ENCODE assay signal across 9 mouse cellular contexts in genomic region chr4:123939838-123940237, GRCm38 (mm10). TPM values are rescaled to one million over a fixed set of nuclear protein-coding genes. Genes with fewer than 3 reads are reported as not detected.
DNase-seq lines count a peak whose midpoint lies in the region; ATAC-seq and TF ChIP-seq lines count a peak whose summit lies in the region.
"Had no signal": no experiment of that assay in that cellular context is flagged by ENCODE, and none has a peak within 500 bp of the region (broad histone marks: within the 10 kb centered on the region; RNA-seq: fewer than 3 reads in every experiment).

No protein-coding gene starts in this region.

- no peaks in the 10 kb centered on the region for H3K4me1 ChIP-seq in heart, embryonic 10.5 days
- H3K4me1 ChIP-seq in cortical plate, adult 2 months (ENCODE audit: control insufficient read depth, insufficient read depth, low read length) = no peaks in the 10 kb centered on the region
- H3K4me1 ChIP-seq in neural tube, embryonic 11.5 days (ENCODE audit: control insufficient read depth, insufficient read depth, low read length) = no peaks in the 10 kb centered on the region
- peaks cover 6% of the 10 kb centered on the region; the same call in 1 of the 2 replicates for H3K4me1 ChIP-seq in thymus, adult 2 months (replicated peaks; ENCODE audit: control insufficient read depth, insufficient read depth, low read length)
- H3K4me1 ChIP-seq: embryonic facial prominence, embryonic 12.5 days had no signal

- no peak overlapping the region for H3K4me2 ChIP-seq in neural tube, embryonic 11.5 days (ENCODE audit: low read depth)
- H3K4me2 ChIP-seq: embryonic facial prominence, embryonic 12.5 days had no signal

- 6% methylated on average over 4 of the region's 4 CpGs for WGBS in heart, embryonic 10.5 days
- 8% methylated on average over 4 of the region's 4 CpGs for WGBS in neural tube, embryonic 11.5 days
- WGBS in thymus, adult 2 months = 3% methylated on average over 4 of the region's 4 CpGs

- DNase-seq in heart, postnatal 10 days = peak; percentile 74 to 87
- no peak for DNase-seq in heart, embryonic 10.5 days (ENCODE audit: low spot score)
- peak; percentile 52 for DNase-seq in WW6 (ENCODE audit: low read depth, low spot score)
- peak; percentile 69 to 81 for DNase-seq in heart, postnatal 14 days
- peak; percentile 67 to 80 for DNase-seq in left cerebral cortex, postnatal 10 days (ENCODE audit: extremely low spot score in 1 of 2, low spot score in 2 of 2)
- DNase-seq in neural tube, embryonic 11.5 days (ENCODE audit: low spot score) = peak; percentile 83
- DNase-seq in thymus, adult 2 months = peak; percentile 70

- H3K36me3 ChIP-seq in heart, embryonic 10.5 days = peaks cover 21% of the 10 kb centered on the region
- H3K36me3 ChIP-seq in neural tube, embryonic 11.5 days (ENCODE audit: control insufficient read depth, insufficient read depth, low read length) = no peaks in the 10 kb centered on the region; the same call in 1 of the 2 replicates
- peaks cover 23% of the 10 kb centered on the region for H3K36me3 ChIP-seq in thymus, adult 2 months (ENCODE audit: control insufficient read depth, insufficient read depth, low read length)

- intact Hi-C loops in heart, postnatal 10 days (cut with DNase I) = loop anchor here (2.0 kb wide), 1 partner anchor 735 kb away; no protein-coding TSS in a partner anchor
- intact Hi-C loops in heart, postnatal 14 days (cut with DNase I) = loop anchor here (5.0 kb wide), 1 partner anchor 737 kb away; no protein-coding TSS in a partner anchor
- intact Hi-C loops in left cerebral cortex, postnatal 10 days (cut with DNase I) = loop anchor here (5.0 to 10.0 kb wide), 2 partner anchors 737 to 775 kb away; partner anchors contain the start of gene Sf3a3

- no peak for ATAC-seq in neural tube, embryonic 11.5 days (ENCODE audit: insufficient read depth, low FRiP score, low TSS enrichment)

- TF ChIP-seq CTCF in cortical plate, adult 2 months (IDR thresholded peaks at IDR 0.05; ENCODE audit: extremely low read depth, insufficient read depth, low read length) = peak; percentile 79
- TF ChIP-seq CTCF in thymus, adult 2 months (IDR thresholded peaks at IDR 0.05; ENCODE audit: borderline replicate concordance, control insufficient read depth, extremely low read depth, insufficient read depth, low read length, poor library complexity) = no peak

- no peaks in the 10 kb centered on the region for H3K9me3 ChIP-seq in heart, embryonic 10.5 days
- H3K9me3 ChIP-seq in neural tube, embryonic 11.5 days (ENCODE audit: control insufficient read depth, low read length) = no peaks in the 10 kb centered on the region
- H3K9me3 ChIP-seq: embryonic facial prominence, embryonic 12.5 days had no signal

- no peaks in the 10 kb centered on the region for H3K27me3 ChIP-seq in heart, embryonic 10.5 days (ENCODE audit: insufficient read depth, poor library complexity, severe bottlenecking)
- H3K27me3 ChIP-seq in neural tube, embryonic 11.5 days (ENCODE audit: control insufficient read depth, insufficient read depth, low read length) = no peaks in the 10 kb centered on the region
- no peaks in the 10 kb centered on the region for H3K27me3 ChIP-seq in thymus, adult 2 months (ENCODE audit: control insufficient read depth, insufficient read depth, low read length)
- H3K27me3 ChIP-seq: embryonic facial prominence, embryonic 12.5 days had no signal

- no peak overlapping the region for H3K9ac ChIP-seq in neural tube, embryonic 11.5 days (ENCODE audit: low read length)
- H3K9ac ChIP-seq: embryonic facial prominence, embryonic 12.5 days had no signal

- TF ChIP-seq POLR2A in cortical plate, adult 2 months (IDR thresholded peaks at IDR 0.05; ENCODE audit: extremely low read depth, insufficient read depth, low read length) = no peak
- TF ChIP-seq POLR2A in thymus, adult 2 months (IDR thresholded peaks at IDR 0.05; ENCODE audit: control insufficient read depth, extremely low read depth, insufficient read depth, low read length, poor library complexity) = no peak

- no peak overlapping the region for H3K4me3 ChIP-seq in heart, embryonic 10.5 days
- no peak overlapping the region for H3K4me3 ChIP-seq in cortical plate, adult 2 months (ENCODE audit: insufficient read depth, low read length)
- H3K4me3 ChIP-seq in neural tube, embryonic 11.5 days (ENCODE audit: low read depth, low read length) = no peak overlapping the region
- H3K4me3 ChIP-seq in thymus, adult 2 months (ENCODE audit: control insufficient read depth, insufficient read depth, low read length) = no peak overlapping the region
- H3K4me3 ChIP-seq: embryonic facial prominence, embryonic 12.5 days had no signal

- H3K27ac ChIP-seq in heart, embryonic 10.5 days = no peak overlapping the region
- H3K27ac ChIP-seq in cortical plate, adult 2 months (ENCODE audit: insufficient read depth, low read length) = no peak overlapping the region
- no peak overlapping the region for H3K27ac ChIP-seq in neural tube, embryonic 11.5 days (ENCODE audit: low read depth, low read length)
- H3K27ac ChIP-seq in thymus, adult 2 months (ENCODE audit: control insufficient read depth, insufficient read depth, low read length) = no peak overlapping the region
- H3K27ac ChIP-seq: embryonic facial prominence, embryonic 12.5 days had no signal

RNA-seq across cellular contexts. Expression of gene 4930535I16Rik, which starts 22.0 kb away (rescaled TPM):
- not detected for total RNA-seq in heart, postnatal 10 days (2021)
- not detected in 2 replicates for polyA plus RNA-seq in heart, embryonic 10.5 days (2016; fragmentation: Nextera tagmentation; extraction: Ambion mirVana)
- polyA plus RNA-seq in cortical plate, adult 2 months (2012; rRNA removed) = not detected in 2 replicates
- total RNA-seq in heart, postnatal 14 days (2021) = not detected
- not detected for total RNA-seq in left cerebral cortex, postnatal 10 days (2021)
- not detected in 2 replicates for polyA plus RNA-seq in neural tube, embryonic 11.5 days (2014; fragmentation: Nextera tagmentation; extraction: Ambion mirVana)
- polyA plus RNA-seq in thymus, adult 2 months (2012; rRNA removed) = 0.26 TPM in 1 of 2 replicates, not detected in the other

RNA-seq across cellular contexts. Expression of gene Rragc, which starts 22.6 kb away (rescaled TPM):
- 10 to 100 TPM; 53.3 to 54.2 TPM for total RNA-seq in heart, postnatal 10 days (2021)
- 37.6 and 40.9 TPM in 2 replicates for polyA plus RNA-seq in heart, embryonic 10.5 days (2016; fragmentation: Nextera tagmentation; extraction: Ambion mirVana)
- 72.9 and 73.0 TPM in 2 replicates for polyA plus RNA-seq in cortical plate, adult 2 months (2012; rRNA removed)
- 10 to 100 TPM; 44.8 to 46.0 TPM for total RNA-seq in heart, postnatal 14 days (2021)
- 10 to 100 TPM; 47.4 to 52.6 TPM for total RNA-seq in left cerebral cortex, postnatal 10 days (2021)
- polyA plus RNA-seq in neural tube, embryonic 11.5 days (2014; fragmentation: Nextera tagmentation; extraction: Ambion mirVana) = 52.2 and 53.9 TPM in 2 replicates
- 44.6 and 46.2 TPM in 2 replicates for polyA plus RNA-seq in thymus, adult 2 months (2012; rRNA removed)

RNA-seq across cellular contexts. Expression of gene Mycbp, which starts 35.2 kb away (rescaled TPM):
- 10 to 100 TPM; 24.9 to 29.1 TPM for total RNA-seq in heart, postnatal 10 days (2021)
- polyA plus RNA-seq in heart, embryonic 10.5 days (2016; fragmentation: Nextera tagmentation; extraction: Ambion mirVana) = 66.7 and 74.4 TPM in 2 replicates
- polyA plus RNA-seq in cortical plate, adult 2 months (2012; rRNA removed) = 10.5 and 17.1 TPM in 2 replicates
- 10 to 100 TPM; 22.3 to 28.1 TPM for total RNA-seq in heart, postnatal 14 days (2021)
- total RNA-seq in left cerebral cortex, postnatal 10 days (2021) = 10 to 100 TPM; 14.2 to 14.8 TPM
- polyA plus RNA-seq in neural tube, embryonic 11.5 days (2014; fragmentation: Nextera tagmentation; extraction: Ambion mirVana) = 54.3 and 56.7 TPM in 2 replicates
- polyA plus RNA-seq in thymus, adult 2 months (2012; rRNA removed) = 17.1 and 21.0 TPM in 2 replicates
